Mouse (Mus musculus): ENCODE measurements at regions not wholly inside any gene's neighbourhood (a gene's known extent, or its start where the extent isn't known, plus 50 kb on each side); places are given as distances from the start of the nearest gene placed in this dataset.

GRCm38 (mm10) chr13:102108204-102108603 lies 340.2 kb upstream of the Pik3r1 start:
- intact Hi-C loops (cut with DNase I): no loop called here
- no peak for DNase-seq

GRCm38 (mm10) chr13:102108916-102109315 lies 340.9 kb upstream of the Pik3r1 start:
- DNase-seq: no peak
- intact Hi-C loops (cut with DNase I): no loop called here

DNA sequence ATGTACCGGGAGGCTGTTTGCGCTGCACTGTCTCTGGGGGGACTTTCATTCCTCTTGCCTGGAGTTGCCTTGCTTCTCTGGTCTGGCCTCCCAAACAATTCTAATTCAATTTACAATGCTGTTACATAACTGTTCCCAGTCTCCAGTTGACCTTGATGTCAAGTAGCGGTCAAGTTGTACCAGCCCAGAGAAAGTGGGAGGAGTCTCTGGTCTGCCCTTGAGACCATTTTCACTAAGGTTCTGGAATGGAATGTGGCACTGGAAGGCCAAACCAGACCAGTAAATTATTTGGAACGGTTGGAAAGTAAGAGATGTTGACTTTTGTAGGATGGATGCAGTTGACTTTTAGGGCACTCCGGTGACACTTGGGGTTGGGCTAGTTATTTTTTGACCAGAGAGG lies 345.9 kb upstream of the Pik3r1 start:
- intact Hi-C loops (cut with DNase I): no loop called here

GRCm38 (mm10) chr13:102122341-102122740 lies 354.3 kb upstream of the Pik3r1 start:
- intact Hi-C loops (cut with DNase I): no loop called here
- DNase-seq: no peak

More for the DNA sequence above, 345.9 kb upstream of the Pik3r1 start:
- DNase-seq: no peak

GRCm38 (mm10) chr13:102127933-102128430 lies 360.0 kb upstream of the Pik3r1 start:
- intact Hi-C loops (cut with DNase I): no loop called here
- DNase-seq: no peak

GRCm38 (mm10) chr13:102131459-102131858 lies 363.4 kb upstream of the Pik3r1 start:
- DNase-seq: no peak

GRCm38 (mm10) chr13:102132154-102132553 lies 364.1 kb upstream of the Pik3r1 start:
- no peak for DNase-seq
- intact Hi-C loops (cut with DNase I): no loop called here

More at GRCm38 (mm10) chr13:102131459-102131858, 363.4 kb upstream of the Pik3r1 start:
- intact Hi-C loops (cut with DNase I): no loop called here

GRCm38 (mm10) chr13:102132696-102133095 lies 364.7 kb upstream of the Pik3r1 start:
- intact Hi-C loops (cut with DNase I): no loop called here
- no peak for DNase-seq

- no peak for DNase-seq
- intact Hi-C loops (cut with DNase I): no loop called here
Measured at GRCm38 (mm10) chr13:102135210-102135609, 367.2 kb upstream of the Pik3r1 start.

DNA sequence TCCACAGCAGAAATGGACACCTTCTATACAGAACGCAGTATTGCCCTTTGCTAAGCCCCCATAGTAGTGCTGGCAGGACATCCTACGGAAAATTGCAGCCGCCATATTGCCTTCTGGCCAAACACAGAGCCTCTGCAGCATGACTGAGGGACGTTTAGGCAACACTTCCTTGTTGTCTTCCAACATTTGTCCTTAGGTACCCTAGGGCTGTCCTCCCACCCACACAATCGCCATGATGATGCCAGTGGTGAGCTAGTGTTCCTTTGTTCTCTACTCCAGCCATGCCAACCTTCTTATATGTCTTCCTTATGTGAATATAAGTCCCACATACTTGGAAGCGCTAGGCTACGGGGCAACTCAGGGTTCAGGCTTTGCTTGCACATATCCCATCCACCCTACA lies 375.0 kb upstream of the Pik3r1 start:
- intact Hi-C loops (cut with DNase I): no loop called here
- no peak for DNase-seq

GRCm38 (mm10) chr13:102143848-102144247 lies 375.8 kb upstream of the Pik3r1 start:
- intact Hi-C loops (cut with DNase I): no loop called here
- no peak for DNase-seq

- intact Hi-C loops (cut with DNase I): no loop called here
- no peak for DNase-seq
Measured at GRCm38 (mm10) chr13:102148039-102148438, 380.0 kb upstream of the Pik3r1 start.

DNA sequence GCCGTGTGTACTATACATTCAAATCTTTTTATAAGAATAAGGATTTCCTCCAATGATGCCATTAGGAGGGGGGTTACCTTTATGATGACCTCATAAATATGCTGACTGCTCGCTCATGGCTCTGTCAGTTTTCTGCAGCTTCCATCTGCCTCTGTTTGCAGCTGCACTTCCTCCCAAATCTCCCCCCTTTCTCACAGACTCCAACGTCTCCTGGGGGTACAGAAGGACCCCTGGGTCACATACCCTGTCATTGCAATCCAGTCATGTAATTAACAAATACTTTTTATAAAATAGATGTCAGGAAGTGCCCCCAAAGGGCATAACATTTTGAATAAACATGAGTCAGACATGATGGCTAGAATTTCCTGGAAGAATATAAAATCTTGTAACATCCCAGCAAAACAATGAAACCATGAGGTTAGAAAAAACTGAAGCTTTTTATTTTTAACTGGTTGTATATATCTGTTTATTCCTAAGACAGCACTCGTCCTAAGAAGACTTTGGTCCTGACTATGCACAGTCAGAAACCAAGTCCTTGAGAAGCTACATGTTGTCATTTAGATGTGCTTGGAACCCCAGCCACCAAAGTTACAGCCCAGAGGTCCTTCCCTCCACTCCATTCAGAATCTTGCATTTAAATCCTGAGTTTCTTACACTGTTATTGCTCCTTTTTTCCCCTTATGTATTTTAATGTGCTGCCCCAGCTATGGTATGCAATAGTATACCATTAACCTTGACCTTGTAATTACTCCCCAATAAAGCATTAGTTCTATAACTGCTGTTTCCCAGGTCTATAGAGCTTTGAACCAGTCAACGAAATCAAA lies 386.0 kb upstream of the Pik3r1 start:
- peak in 1 of 2 experiments; percentile 10 for DNase-seq
- intact Hi-C loops (cut with DNase I): no loop called here

- intact Hi-C loops (cut with DNase I): no loop called here
- DNase-seq: no peak
Measured at GRCm38 (mm10) chr13:102154609-102154899, 386.5 kb upstream of the Pik3r1 start.

- intact Hi-C loops (cut with DNase I): no loop called here
- DNase-seq: no peak
Measured at GRCm38 (mm10) chr13:102157369-102158130, 389.5 kb upstream of the Pik3r1 start.

- no peak for DNase-seq
- intact Hi-C loops (cut with DNase I): no loop called here
Measured at GRCm38 (mm10) chr13:102173382-102174234, 405.6 kb upstream of the Pik3r1 start.

DNA sequence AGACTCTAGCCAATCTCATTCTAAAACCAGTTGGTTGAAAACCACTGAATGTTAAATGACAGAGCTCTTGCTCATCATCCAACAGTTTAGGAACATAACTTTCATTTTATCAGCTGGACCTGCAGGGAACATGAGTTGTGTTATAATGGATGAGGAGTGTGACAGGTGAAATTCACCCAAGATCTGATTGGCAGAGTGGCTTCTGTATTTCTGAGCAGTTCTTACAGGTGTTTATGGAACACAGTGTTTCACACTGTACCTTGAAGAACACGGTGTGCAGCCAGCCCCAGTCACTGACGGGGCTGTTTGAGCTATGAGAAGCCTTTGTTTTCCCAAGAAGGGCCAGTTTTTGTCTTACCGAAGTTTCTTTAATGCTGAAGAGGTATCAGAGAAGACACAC lies 406.4 kb upstream of the Pik3r1 start:
- intact Hi-C loops (cut with DNase I): no loop called here
- DNase-seq: no peak

DNA sequence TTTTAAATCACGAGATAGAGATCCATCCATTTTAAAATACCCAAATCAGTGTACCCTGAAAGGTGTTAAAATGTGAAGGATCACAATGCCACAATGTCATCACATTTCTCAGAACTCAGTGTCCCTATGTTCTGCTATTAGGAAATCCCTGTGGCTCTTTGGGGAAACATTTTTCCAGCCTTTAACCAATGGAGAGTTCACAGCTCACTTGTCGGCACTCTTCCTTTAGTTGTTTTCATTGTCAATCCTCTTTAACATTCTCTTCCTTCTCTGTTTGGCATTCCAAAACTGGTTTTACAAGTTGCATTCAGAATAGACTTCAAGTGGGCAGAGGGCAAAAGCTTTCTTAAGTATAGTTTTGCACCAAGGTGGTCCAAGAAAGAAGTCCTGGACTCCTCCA lies 406.9 kb upstream of the Pik3r1 start:
- intact Hi-C loops (cut with DNase I): no loop called here
- DNase-seq: no peak

GRCm38 (mm10) chr13:102175406-102175805 lies 407.4 kb upstream of the Pik3r1 start:
- intact Hi-C loops (cut with DNase I): no loop called here
- DNase-seq: no peak

- intact Hi-C loops (cut with DNase I): no loop called here
- no peak for DNase-seq
Measured at GRCm38 (mm10) chr13:102176456-102176855, 408.4 kb upstream of the Pik3r1 start.

GRCm38 (mm10) chr13:102194716-102195115 lies 426.7 kb upstream of the Pik3r1 start:
- no peak for DNase-seq
- intact Hi-C loops (cut with DNase I): no loop called here

Measured in heart, postnatal 14 days (tissue).